Mouse (Mus musculus) liver, embryonic 13.5 days (tissue): Measurements from ENCODE around the gene Krt27. TPM values are rescaled to one million over a fixed set of nuclear protein-coding genes. Genes with fewer than 3 reads are reported as not detected.
A peak's percentile ranks its signal among the peaks of the same experiment; 100 is the strongest.

Source experiments
- ATAC-seq: fragments of 200-750 bp; cut with Nextera tagmentation; 2 replicates; pipeline ENCODE4 v1.8.0; 2017; ENCODE audit warnings: low read depth, mild to moderate bottlenecking, moderate number of reproducible peaks, moderate library complexity
- DNase-seq: peaks from one replicate; pipeline ENCODE4 v3.0.0; 2022
- H3K27ac ChIP-seq: fragments of 300-500 bp; sonication (generic); 2 replicates; pipeline ENCODE4 v1.5.1; 2015; ENCODE audit warnings: moderate library complexity, mild to moderate bottlenecking, inconsistent platforms
- H3K27me3 ChIP-seq: fragments of 300-500 bp; sonication (generic); 2 replicates; pipeline ENCODE4 v1.6.1; 2015; ENCODE audit warnings: mild to moderate bottlenecking, inconsistent platforms
- H3K36me3 ChIP-seq: fragments of 300-500 bp; sonication (generic); 2 replicates; pipeline ENCODE4 v1.6.1; 2015; ENCODE audit warnings: mild to moderate bottlenecking, inconsistent platforms
- H3K4me1 ChIP-seq: fragments of 300-500 bp; sonication (generic); replicated peaks from 2 replicates; pipeline ENCODE4 v1.6.1; 2015; ENCODE audit warnings: inconsistent platforms
- H3K4me2 ChIP-seq: fragments of 300-500 bp; sonication (generic); 2 replicates; pipeline ENCODE4 v1.6.1; 2015; ENCODE audit warnings: inconsistent platforms, mild to moderate bottlenecking, moderate library complexity
- H3K4me3 ChIP-seq: fragments of 300-500 bp; sonication (generic); replicated peaks from 2 replicates; pipeline ENCODE4 v1.5.1; 2015; ENCODE audit warnings: mild to moderate bottlenecking, inconsistent platforms
- H3K9ac ChIP-seq: fragments of 300-500 bp; sonication (generic); 2 replicates; pipeline ENCODE4 v1.6.1; 2015; ENCODE audit warnings: mild to moderate bottlenecking, inconsistent platforms
- H3K9me3 ChIP-seq: fragments of 300-500 bp; sonication (generic); replicated peaks from 2 replicates; pipeline ENCODE4 v1.6.1; 2016; ENCODE audit warnings: inconsistent platforms
- WGBS: fragments of 180-500 bp; shearing (Covaris S2); methylation state at CpG from one replicate; pipeline ENCODE4 v1.1.7; 2015; ENCODE audit not compliant: insufficient replicate concordance; 5-methylcytosine and 5-hydroxymethylcytosine counted together
- polyA plus RNA-seq: library from polyadenylated mRNA; unstranded; fragments of >200 nt; fragmentation: Nextera tagmentation; extraction: Ambion mirVana; gene quantifications from 2 replicates; pipeline ENCODE4 v1.2.1, GENCODE M21; 2015

Gene Krt27
- polyA plus RNA-seq, 1 experiment from 2014 or later: not detected

- H3K27me3 ChIP-seq: no peaks in the 10 kb centered on the region
- no peak for ATAC-seq
- no peaks in the 10 kb centered on the region; the same call in 1 of the 2 replicates for H3K9me3 ChIP-seq
- no peak overlapping the region for H3K4me3 ChIP-seq
- no peaks in the 10 kb centered on the region for H3K36me3 ChIP-seq
- H3K4me1 ChIP-seq: no peaks in the 10 kb centered on the region
- no peak overlapping the region for H3K9ac ChIP-seq
- no peak overlapping the region for H3K27ac ChIP-seq
- DNase-seq: no peak
- 58% methylated on average over 2 of the region's 2 CpGs for WGBS
- H3K4me2 ChIP-seq: no peak overlapping the region
These were observed 21.2 kb downstream of the Krt27 start for GRCm38 (mm10) chr11:99329655-99330054.

- no peaks in the 10 kb centered on the region; the same call in 1 of the 2 replicates for H3K9me3 ChIP-seq
- H3K27me3 ChIP-seq: no peaks in the 10 kb centered on the region
- H3K9ac ChIP-seq: no peak within 1 kb of the TSS
- no peaks in the 10 kb centered on the region for H3K4me1 ChIP-seq
- WGBS: 77% methylated on average over 11 of the region's 11 CpGs
- ATAC-seq: no peak
- no peak within 1 kb of the TSS for H3K4me2 ChIP-seq
- H3K27ac ChIP-seq: no peak within 1 kb of the TSS
- no peaks in the 10 kb centered on the region for H3K36me3 ChIP-seq
- H3K4me3 ChIP-seq: no peak within 1 kb of the TSS
- no peak for DNase-seq
These were observed 28.1 kb downstream of the Krt27 start, which contains the start of gene Krt25 for GRCm38 (mm10) chr11:99322851-99323250. Krt25 (minus strand) TSS chr11:99322951.

GRCm38 (mm10) chr11:99321094-99321493, 29.8 kb downstream of the Krt27 start:
- H3K36me3 ChIP-seq: no peaks in the 10 kb centered on the region
- no peak overlapping the region for H3K4me2 ChIP-seq
- no peak overlapping the region for H3K9ac ChIP-seq
- no peak overlapping the region for H3K27ac ChIP-seq
- H3K9me3 ChIP-seq: no peaks in the 10 kb centered on the region; the same call in 1 of the 2 replicates
- no peak overlapping the region for H3K4me3 ChIP-seq
- ATAC-seq (no peak), DNase-seq (no peak)
- H3K27me3 ChIP-seq: no peaks in the 10 kb centered on the region
- H3K4me1 ChIP-seq: no peaks in the 10 kb centered on the region
- WGBS: 80% methylated on average over 14 of the region's 14 CpGs

DNA sequence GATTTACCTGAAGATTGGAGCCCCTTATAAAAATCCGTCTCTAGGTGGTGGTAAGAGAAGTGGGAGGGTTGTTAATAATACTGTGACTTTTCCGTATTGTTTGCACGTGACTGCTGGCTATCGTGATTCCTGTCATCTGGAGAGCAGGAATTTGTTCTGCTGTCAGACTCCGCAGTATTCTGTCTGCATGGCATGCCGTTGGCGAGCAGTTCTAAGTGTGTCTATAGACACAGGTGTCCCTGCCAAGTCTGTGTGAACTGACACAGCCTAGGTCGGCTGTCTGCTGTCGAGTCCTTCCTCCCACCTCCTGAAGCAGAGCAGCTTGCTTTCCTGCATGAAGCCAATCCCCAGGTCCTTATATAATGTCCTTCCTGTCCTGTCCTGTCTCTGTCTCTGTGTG, 31.8 kb downstream of the Krt27 start:
- H3K27me3 ChIP-seq: no peaks in the 10 kb centered on the region
- no peak for ATAC-seq

GRCm38 (mm10) chr11:99316543-99316942, 34.4 kb downstream of the Krt27 start:
- H3K36me3 ChIP-seq: no peaks in the 10 kb centered on the region
- no peak overlapping the region for H3K9ac ChIP-seq
- H3K4me1 ChIP-seq: no peaks in the 10 kb centered on the region
- no peak for DNase-seq
- no peak for ATAC-seq
- 58% methylated on average over 8 of the region's 8 CpGs for WGBS
- H3K4me2 ChIP-seq: no peak overlapping the region
- no peaks in the 10 kb centered on the region for H3K27me3 ChIP-seq
- no peak overlapping the region for H3K4me3 ChIP-seq
- no peak overlapping the region for H3K27ac ChIP-seq
- no peaks in the 10 kb centered on the region for H3K9me3 ChIP-seq

More for the DNA sequence above, 31.8 kb downstream of the Krt27 start:
- Histone ChIP-seq H3K4me2 (no peak overlapping the region), H3K27ac (no peak overlapping the region), H3K4me3 (no peak overlapping the region), H3K4me1 (no peaks in the 10 kb centered on the region), H3K36me3 (no peaks in the 10 kb centered on the region), H3K9ac (no peak overlapping the region), H3K9me3 (no peaks in the 10 kb centered on the region)
- DNase-seq: no peak
- WGBS: 59% methylated on average over 9 of the region's 9 CpGs

DNA sequence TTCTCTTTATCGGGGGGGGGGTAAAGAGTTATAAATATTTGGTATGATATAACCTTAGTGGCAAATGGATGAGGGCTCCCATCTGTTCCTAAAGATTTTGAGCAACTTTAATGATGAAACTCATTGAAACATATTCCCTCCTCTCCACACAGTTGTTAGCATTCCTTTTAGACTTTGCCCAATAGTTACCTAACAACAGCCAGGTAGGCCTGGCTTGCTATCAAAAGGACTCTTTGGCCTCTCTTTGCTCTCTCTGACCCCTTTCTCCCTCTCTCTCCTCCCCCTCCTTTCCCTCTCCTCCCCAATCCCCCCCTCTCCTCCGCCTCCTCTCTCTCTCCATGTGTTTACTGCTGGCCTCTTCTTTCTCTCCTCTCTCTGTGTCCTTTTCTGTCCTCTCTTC, 36.3 kb downstream of the Krt27 start:
- no peak overlapping the region for H3K27ac ChIP-seq
- H3K9me3 ChIP-seq: no peaks in the 10 kb centered on the region
- no peak overlapping the region for H3K4me2 ChIP-seq
- no peaks in the 10 kb centered on the region for H3K27me3 ChIP-seq
- no peaks in the 10 kb centered on the region for H3K36me3 ChIP-seq
- ATAC-seq: peak; percentile 53; the same call in 1 of the 2 replicates
- no peaks in the 10 kb centered on the region for H3K4me1 ChIP-seq
- no peak for DNase-seq
- no peak overlapping the region for H3K9ac ChIP-seq
- whole genome bisulfite sequencing: 64% methylated on average over 2 of the region's 2 CpGs
- H3K4me3 ChIP-seq: no peak overlapping the region

GRCm38 (mm10) chr11:99310882-99311281, 40.0 kb downstream of the Krt27 start:
- no peaks in the 10 kb centered on the region for H3K4me1 ChIP-seq
- H3K27me3 ChIP-seq: no peaks in the 10 kb centered on the region
- no peaks in the 10 kb centered on the region for H3K36me3 ChIP-seq
- no peak overlapping the region for H3K27ac ChIP-seq
- H3K9me3 ChIP-seq: no peaks in the 10 kb centered on the region
- DNase-seq: no peak
- no peak overlapping the region for H3K9ac ChIP-seq
- no peak overlapping the region for H3K4me2 ChIP-seq
- no peak for ATAC-seq
- H3K4me3 ChIP-seq: no peak overlapping the region
- 58% methylated on average over 1 of the region's 1 CpGs for WGBS

- Histone ChIP-seq H3K4me2 (no peak overlapping the region), H3K4me3 (no peak overlapping the region), H3K36me3 (no peaks in the 10 kb centered on the region), H3K4me1 (no peaks in the 10 kb centered on the region), H3K9ac (no peak overlapping the region), H3K27ac (no peak overlapping the region), H3K27me3 (no peaks in the 10 kb centered on the region), H3K9me3 (no peaks in the 10 kb centered on the region)
- WGBS: 19% methylated on average over 2 of the region's 2 CpGs
- DNase-seq: no peak
- no peak for ATAC-seq
These were observed 43.3 kb downstream of the Krt27 start for GRCm38 (mm10) chr11:99307579-99307978.

Other genes starting within 250 kb of the Krt27 start
- gene Ccr7, start 196.0 kb downstream of the Krt27 start, polyA plus RNA-seq: 0.07 and 0.17 TPM in 2 replicates
- 96.0 and 123 TPM in 2 replicates for gene Smarce1, start 120.1 kb downstream of the Krt27 start, polyA plus RNA-seq
- gene Krt222, start 107.0 kb downstream of the Krt27 start, polyA plus RNA-seq: 0.05 and 0.29 TPM in 2 replicates
- not detected in 2 replicates for gene Krt24, start 65.8 kb downstream of the Krt27 start, polyA plus RNA-seq
- gene Krt25, start 28.2 kb downstream of the Krt27 start, polyA plus RNA-seq: not detected in 2 replicates
- gene Krt26, start 13.1 kb downstream of the Krt27 start, polyA plus RNA-seq: not detected in 2 replicates
- gene Krt28, start 23.8 kb upstream of the Krt27 start, polyA plus RNA-seq: not detected in 2 replicates
- 4.2 and 4.6 TPM in 2 replicates for gene Krt10, start 38.3 kb upstream of the Krt27 start, polyA plus RNA-seq
- not detected in 2 replicates for gene Krt12, start 71.2 kb upstream of the Krt27 start, polyA plus RNA-seq
- 28.0 and 33.9 TPM in 2 replicates for gene Krt20, start 87.0 kb upstream of the Krt27 start, polyA plus RNA-seq
- gene Krt23, start 142.0 kb upstream of the Krt27 start, polyA plus RNA-seq: 0.54 and 0.67 TPM in 2 replicates
- gene Krt39, start 170.2 kb upstream of the Krt27 start, polyA plus RNA-seq: not detected in 2 replicates
- gene Krt40, start 192.1 kb upstream of the Krt27 start, polyA plus RNA-seq: not detected in 2 replicates
- not detected in 2 replicates for gene Krtap3-3, start 199.8 kb upstream of the Krt27 start, polyA plus RNA-seq
- not detected in 2 replicates for gene Krtap3-2, start 205.7 kb upstream of the Krt27 start, polyA plus RNA-seq
- not detected in 2 replicates for gene Gm11939, start 208.4 kb upstream of the Krt27 start, polyA plus RNA-seq
- not detected in 2 replicates for gene Krtap3-1, start 215.5 kb upstream of the Krt27 start, polyA plus RNA-seq
- not detected in 2 replicates for gene Krtap1-5, start 229.9 kb upstream of the Krt27 start, polyA plus RNA-seq
- not detected in 2 replicates for gene Krtap1-4, start 232.6 kb upstream of the Krt27 start, polyA plus RNA-seq
- not detected in 2 replicates for gene Krtap1-3, start 240.2 kb upstream of the Krt27 start, polyA plus RNA-seq
- gene Krtap9-3, start 247.0 kb upstream of the Krt27 start, polyA plus RNA-seq: not detected in 2 replicates